Mouse (Mus musculus) ES-E14 (cell line): ENCODE results near the gene Dlgap1. TPM values are rescaled to one million over a fixed set of nuclear protein-coding genes. Genes with fewer than 3 reads are reported as not detected.

Source experiments
- DNase-seq: peaks from one replicate; pipeline ENCODE4 v3.0.0-alpha.2; 2013; ENCODE audit warnings: low read depth, low spot score
- H3K27ac ChIP-seq: 2 replicates; pipeline ENCODE4 v1.5.1; 2012; ENCODE audit warnings: low read depth, mild to moderate bottlenecking, low read length, moderate library complexity, mixed read lengths; ENCODE audit not compliant: poor library complexity, insufficient read depth, severe bottlenecking
- H3K36me3 ChIP-seq: 2 replicates; pipeline ENCODE4 v1.6.1; 2012; ENCODE audit warnings: mild to moderate bottlenecking, low read length, moderate library complexity, mixed read lengths; ENCODE audit not compliant: control insufficient read depth, poor library complexity, insufficient read depth, severe bottlenecking
- H3K4me1 ChIP-seq, 2 experiments: fragments of 150-350 bp in 1 of 2; sonication (generic) in 1 of 2; 2 replicates each; pipeline ENCODE4 v1.6.1; 2012; ENCODE audit warnings: low read length in 2 of 2, mild to moderate bottlenecking in 1 of 2, mixed read lengths in 1 of 2; ENCODE audit not compliant: control insufficient read depth in 2 of 2, insufficient read depth in 2 of 2, poor library complexity in 1 of 2
- H3K4me3 ChIP-seq, 2 experiments: fragments of 150-350 bp in 1 of 2; sonication (generic) in 1 of 2; 2 replicates each; pipeline ENCODE4 v1.5.1; 2012; ENCODE audit warnings: low read length in 2 of 2, low read depth in 1 of 2, mild to moderate bottlenecking in 1 of 2, mixed read lengths in 1 of 2; ENCODE audit not compliant: insufficient read depth in 1 of 2, poor library complexity in 1 of 2, severe bottlenecking in 1 of 2
- H3K9ac ChIP-seq: 2 replicates; pipeline ENCODE4 v1.6.1; 2012; ENCODE audit warnings: low read depth, mild to moderate bottlenecking, low read length, mixed read lengths; ENCODE audit not compliant: poor library complexity, insufficient read depth, severe bottlenecking
- H3K9me3 ChIP-seq: fragments of 150-350 bp; sonication (generic); 2 replicates; pipeline ENCODE4 v1.6.1; 2012; ENCODE audit warnings: low read depth, mild to moderate bottlenecking, low read length; ENCODE audit not compliant: control insufficient read depth, insufficient read depth
- CHD2 ChIP-seq: IDR thresholded peaks from 2 replicates; pipeline ENCODE4 v1.6.1; 2014; ENCODE audit warnings: mild to moderate bottlenecking, low read depth, low read length, inconsistent platforms
- HCFC1 ChIP-seq: IDR thresholded peaks from 2 replicates; pipeline ENCODE4 v1.6.1; 2012; ENCODE audit warnings: low read length, inconsistent platforms, borderline replicate concordance; ENCODE audit not compliant: insufficient read depth
- MAFK ChIP-seq: IDR thresholded peaks from 2 replicates; pipeline ENCODE4 v1.6.1; 2014; ENCODE audit warnings: mild to moderate bottlenecking, low read depth, low read length, inconsistent platforms; ENCODE audit not compliant: insufficient read depth
- ZC3H11A ChIP-seq: IDR thresholded peaks from 2 replicates; pipeline ENCODE4 v1.6.1; 2012; ENCODE audit warnings: low read depth, mild to moderate bottlenecking, inconsistent platforms, low read length, borderline replicate concordance
- ZNF384 ChIP-seq: IDR thresholded peaks from 2 replicates; pipeline ENCODE4 v1.6.1; 2012; ENCODE audit warnings: low read depth, low read length, inconsistent platforms
- in situ Hi-C, 2 experiments: fragments of 600-800 bp; cut with MboI; formaldehyde crosslinking; loops; one replicate each; pipeline ENCODE4 v1.15.1; 2025; ENCODE audit warnings: low sequenced_read_pairs in 2 of 2, inconsistent platforms in 1 of 2; ENCODE audit not compliant: unreplicated experiment in 2 of 2
- total RNA-seq: library from RNA; depleted of rRNA; stranded (reverse); fragments of 300-350 nt; gene quantifications from 2 replicates; pipeline ENCODE4 v1.2.3, GENCODE M21; 2012

Dlgap1 gene
- total RNA-seq, 1 experiment = 0.94 TPM

DNA sequence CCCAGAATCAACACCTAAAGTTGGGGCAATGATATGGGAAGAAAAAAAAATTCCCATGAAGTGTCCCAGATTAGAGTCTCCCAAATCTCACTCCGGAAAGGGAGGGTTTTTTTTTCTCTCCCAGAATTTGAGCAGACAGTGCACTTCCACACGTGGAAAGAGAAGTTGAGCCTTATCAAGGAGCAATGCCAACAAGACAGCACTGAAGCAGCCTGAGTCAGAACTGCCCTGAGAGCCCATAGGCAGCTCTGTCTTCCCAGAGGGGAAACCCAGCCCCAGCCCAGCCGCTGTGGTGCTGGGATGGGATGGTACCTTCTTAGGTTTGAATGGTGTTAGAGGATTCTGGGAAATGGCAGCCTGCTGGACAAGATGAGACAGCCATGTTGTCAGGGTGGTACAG lies 753.3 kb downstream of the Dlgap1 start:
- Histone ChIP-seq H3K36me3 (no peaks in the 10 kb centered on the region), H3K4me3 (no peak overlapping the region), H3K4me1 (peaks cover 8 to 11% of the 10 kb centered on the region in 2 experiments; a peak in 3 of 4 replicates), H3K9me3 (no peaks in the 10 kb centered on the region), H3K27ac (no peak overlapping the region), H3K9ac (no peak overlapping the region)
- in situ Hi-C loops = no loop called here
- DNase-seq = no peak
- TF ChIP-seq HCFC1 = no peak
- TF ChIP-seq MAFK = no peak
- no peak for TF ChIP-seq ZC3H11A
- TF ChIP-seq ZNF384 = no peak
- TF ChIP-seq CHD2 = no peak

DNA sequence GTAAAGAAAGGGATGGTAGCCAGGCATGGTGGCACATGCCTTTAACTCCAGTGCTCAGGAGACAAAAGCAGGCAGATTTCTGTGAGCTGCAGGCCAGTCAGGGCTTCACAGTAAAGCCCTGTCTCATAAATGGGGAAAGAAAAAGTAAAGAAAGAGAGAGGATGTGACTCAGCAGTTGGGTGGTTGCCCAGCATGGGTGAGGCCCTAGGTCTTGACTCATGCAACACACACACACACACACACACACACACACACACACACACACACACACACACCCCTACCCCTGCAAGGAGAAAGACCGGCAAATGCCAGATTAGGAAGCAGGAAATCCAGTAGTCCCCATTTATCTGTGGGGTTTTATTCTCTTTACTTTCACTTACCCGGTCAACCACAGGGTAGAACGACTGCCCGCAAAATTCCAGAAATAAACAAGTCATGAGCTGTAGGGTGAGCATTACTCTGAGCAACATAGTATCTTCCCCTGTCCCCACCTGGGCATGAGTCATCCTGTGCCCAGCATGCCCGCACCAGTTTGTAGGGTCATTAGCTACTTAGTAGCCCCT lies 759.9 kb downstream of the Dlgap1 start:
- TF ChIP-seq CHD2 (no peak), ZC3H11A (no peak), MAFK (no peak)
- Histone ChIP-seq H3K27ac (no peak overlapping the region), H3K36me3 (no peaks in the 10 kb centered on the region), H3K4me1 (peaks cover 0 to 4% of the 10 kb centered on the region in 2 experiments; a peak in 2 of 4 replicates), H3K9me3 (no peaks in the 10 kb centered on the region), H3K4me3 (no peak overlapping the region), H3K9ac (no peak overlapping the region)
- no peak for DNase-seq
- in situ Hi-C loops = no loop called here

DNA sequence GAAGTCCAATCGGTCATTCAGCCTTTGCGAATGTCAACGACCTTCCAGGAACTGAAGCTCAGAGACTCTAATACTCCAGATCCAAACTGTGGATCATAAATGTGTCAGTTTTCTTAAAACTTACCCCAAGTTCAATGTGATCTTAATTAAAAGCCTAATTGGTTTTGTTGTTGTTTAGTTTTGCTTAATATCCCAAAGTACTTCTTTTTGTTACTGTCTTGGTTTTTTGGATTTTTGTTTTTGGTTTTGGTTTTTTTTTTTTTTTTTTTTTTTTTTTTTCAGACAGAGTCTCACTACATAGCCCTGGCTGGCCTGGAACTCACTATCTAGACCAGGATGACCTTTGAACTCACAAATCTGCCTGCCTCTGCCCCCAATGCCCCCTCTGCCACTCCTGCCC lies 765.9 kb downstream of the Dlgap1 start:
- TF ChIP-seq MAFK (no peak), ZNF384 (peak; percentile 60; the same call in 1 of the 2 replicates), ZC3H11A (no peak), CHD2 (no peak), HCFC1 (no peak)
- Histone ChIP-seq H3K4me3 (no peak overlapping the region), H3K9me3 (no peaks in the 10 kb centered on the region), H3K4me1 (peaks cover 5 to 14% of the 10 kb centered on the region in 2 experiments), H3K36me3 (no peaks in the 10 kb centered on the region), H3K9ac (no peak overlapping the region), H3K27ac (no peak overlapping the region)
- in situ Hi-C loops = no loop called here
- no peak for DNase-seq

DNA sequence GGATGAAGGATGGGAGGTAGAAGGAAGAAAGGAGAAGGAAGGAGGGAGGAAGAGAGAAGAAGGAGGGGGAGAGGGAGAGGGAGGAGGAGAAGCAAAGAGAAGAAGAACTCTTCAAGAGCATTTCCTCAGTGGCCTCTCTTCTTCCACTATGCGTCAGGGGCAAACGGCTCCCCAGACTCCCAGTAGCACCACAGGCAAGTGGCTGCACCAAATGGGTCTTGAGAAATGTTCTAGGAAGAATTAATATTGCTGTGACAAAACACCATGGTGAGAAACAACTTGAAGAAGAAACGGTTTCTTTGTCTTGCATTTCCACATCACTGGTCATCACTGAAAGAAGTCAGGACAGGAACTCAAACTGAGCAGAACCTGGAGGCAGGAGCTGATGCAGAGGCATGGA lies 766.5 kb downstream of the Dlgap1 start:
- Histone ChIP-seq H3K36me3 (no peaks in the 10 kb centered on the region), H3K9ac (no peak overlapping the region), H3K4me3 (no peak overlapping the region), H3K27ac (no peak overlapping the region), H3K4me1 (peaks cover 5 to 14% of the 10 kb centered on the region in 2 experiments), H3K9me3 (no peaks in the 10 kb centered on the region)
- in situ Hi-C loops = no loop called here
- no peak for TF ChIP-seq CHD2
- TF ChIP-seq ZC3H11A = no peak
- TF ChIP-seq MAFK = no peak
- no peak for TF ChIP-seq HCFC1
- TF ChIP-seq ZNF384 = no peak
- DNase-seq = no peak
